Mouse (Mus musculus) hindbrain, embryonic 16.5 days (tissue): ENCODE data around the gene Esp22. TPM values are rescaled to one million over a fixed set of nuclear protein-coding genes. Genes with fewer than 3 reads are reported as not detected.
"Not testable (repeated sequence)": the region's sequence is repeated elsewhere in the genome, so short reads cannot be mapped to it uniquely, and the experiment has no call there.

ENCODE experiments used
- ATAC-seq: fragments of 200-750 bp; cut with Nextera tagmentation; 2 replicates; pipeline ENCODE4 v1.8.0; 2017; ENCODE audit warnings: moderate TSS enrichment, moderate library complexity
- H3K27ac ChIP-seq: fragments of 300-500 bp; sonication (generic); 2 replicates; pipeline ENCODE4 v1.5.1; 2014; ENCODE audit warnings: low read depth, mild to moderate bottlenecking, control low read depth, low read length, moderate library complexity
- H3K27me3 ChIP-seq: fragments of 300-500 bp; sonication (generic); replicated peaks from 2 replicates; pipeline ENCODE4 v1.6.1; 2014; ENCODE audit warnings: low read length; ENCODE audit not compliant: control insufficient read depth, insufficient read depth
- H3K36me3 ChIP-seq: fragments of 300-500 bp; sonication (generic); 2 replicates; pipeline ENCODE4 v1.6.1; 2014; ENCODE audit warnings: mild to moderate bottlenecking, low read length, moderate library complexity, mixed read lengths; ENCODE audit not compliant: control insufficient read depth, insufficient read depth
- H3K4me1 ChIP-seq: fragments of 300-500 bp; sonication (generic); 2 replicates; pipeline ENCODE4 v1.6.1; 2014; ENCODE audit warnings: low read depth, low read length; ENCODE audit not compliant: control insufficient read depth, insufficient read depth
- H3K4me2 ChIP-seq: fragments of 300-500 bp; sonication (generic); 2 replicates; pipeline ENCODE4 v1.6.1; 2014; ENCODE audit warnings: mild to moderate bottlenecking, low read length, control low read depth, moderate library complexity
- H3K4me3 ChIP-seq: fragments of 300-500 bp; sonication (generic); 2 replicates; pipeline ENCODE4 v1.5.1; 2014; ENCODE audit warnings: mild to moderate bottlenecking, low read length, control low read depth, moderate library complexity
- H3K9ac ChIP-seq: fragments of 300-500 bp; sonication (generic); 2 replicates; pipeline ENCODE4 v1.6.1; 2014; ENCODE audit warnings: low read depth, mild to moderate bottlenecking, control low read depth, low read length, moderate library complexity
- H3K9me3 ChIP-seq: fragments of 300-500 bp; sonication (generic); 2 replicates; pipeline ENCODE4 v1.6.1; 2014; ENCODE audit warnings: mild to moderate bottlenecking, low read length, moderate library complexity; ENCODE audit not compliant: control insufficient read depth
- WGBS: fragments of 180-500 bp; shearing (Covaris S2); extraction: QIAGEN DNeasy Blood & Tissue Kit; methylation state at CpG from one replicate; pipeline ENCODE4 v1.1.7; 2014; 5-methylcytosine and 5-hydroxymethylcytosine counted together
- polyA plus RNA-seq: library from polyadenylated mRNA; unstranded; fragments of >200 nt; fragmentation: Nextera tagmentation; extraction: Ambion mirVana; gene quantifications from 2 replicates; pipeline ENCODE4 v1.2.1, GENCODE M21; 2015

The Esp22 gene
- not detected in 2 replicates for polyA plus RNA-seq

- H3K4me3 ChIP-seq, result no peak within 1 kb of the TSS
- H3K4me2 ChIP-seq, result no peak within 1 kb of the TSS
- no peaks in the 10 kb centered on the region for H3K4me1 ChIP-seq
- no peak within 1 kb of the TSS for H3K27ac ChIP-seq
- no peak for ATAC-seq
- no peaks in the 10 kb centered on the region for H3K36me3 ChIP-seq
- H3K9me3 ChIP-seq, result peaks cover 5% of the 10 kb centered on the region
- no peak within 1 kb of the TSS for H3K9ac ChIP-seq
- 95% methylated on average over 1 of the region's 1 CpGs for WGBS
- no peaks in the 10 kb centered on the region for H3K27me3 ChIP-seq
Observed at GRCm38 (mm10) chr17:39095034-39095433, at the start of gene Esp22. Gene Esp22, plus strand, starts transcription at chr17:39095334.

DNA sequence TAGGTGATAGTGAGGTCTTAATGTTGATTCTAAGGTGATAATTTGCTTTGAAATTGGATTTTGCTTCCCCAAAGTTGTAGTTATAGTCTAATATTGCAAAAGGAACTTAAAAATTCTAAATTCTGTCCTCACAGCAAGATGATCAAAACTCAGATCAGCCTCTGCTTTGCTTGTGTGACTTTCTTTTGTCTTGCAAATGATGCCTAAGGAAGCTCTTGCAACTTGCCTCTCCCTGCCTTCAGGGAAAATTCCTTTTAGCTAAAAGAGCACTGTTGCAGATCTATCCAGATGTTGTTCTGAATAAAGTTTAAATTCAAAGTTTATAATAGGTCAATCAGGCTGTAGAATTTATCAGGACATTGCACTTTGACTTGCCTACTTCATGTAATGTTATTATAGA lies 31.5 kb upstream of the Esp22 start:
- no peak overlapping the region for H3K4me3 ChIP-seq
- H3K9ac ChIP-seq, result no peak overlapping the region
- no peak overlapping the region for H3K4me2 ChIP-seq
- H3K4me1 ChIP-seq, result no peaks in the 10 kb centered on the region
- H3K27ac ChIP-seq, result no peak overlapping the region
- H3K36me3 ChIP-seq, result no peaks in the 10 kb centered on the region
- peaks cover 11% of the 10 kb centered on the region; the same call in 1 of the 2 replicates for H3K9me3 ChIP-seq
- no peak for ATAC-seq
- no peaks in the 10 kb centered on the region for H3K27me3 ChIP-seq

DNA sequence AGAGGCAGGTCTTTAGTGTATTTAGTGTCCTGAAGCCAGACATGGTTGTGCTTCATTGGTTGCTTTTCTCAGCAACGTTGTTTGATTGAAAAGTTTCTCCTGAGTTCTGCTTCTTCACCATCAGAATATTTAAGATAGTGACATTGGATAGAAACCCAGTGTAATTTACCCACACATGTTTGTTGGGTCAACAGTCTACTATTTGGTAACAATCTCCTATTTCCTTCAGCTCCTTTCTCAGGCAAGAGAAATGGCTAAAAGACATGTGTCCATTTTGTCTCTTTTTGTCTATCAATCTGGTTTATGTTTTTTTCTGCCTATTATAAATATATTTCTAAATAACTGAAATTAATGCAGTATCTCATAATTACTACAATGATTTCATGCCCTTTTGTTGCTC lies 18.2 kb upstream of the Esp22 start, which contains the start of gene Esp23:
Esp23 (minus strand) TSS at position 101 of the 400 bp plus-strand sequence.
- H3K9me3 ChIP-seq, result peaks cover 4% of the 10 kb centered on the region; the same call in 1 of the 2 replicates
- 52% methylated on average over 1 of the region's 1 CpGs for WGBS
- ATAC-seq, result no peak
- no peaks in the 10 kb centered on the region for H3K4me1 ChIP-seq
- H3K36me3 ChIP-seq, result no peaks in the 10 kb centered on the region
- no peak within 1 kb of the TSS for H3K27ac ChIP-seq
- H3K9ac ChIP-seq, result no peak within 1 kb of the TSS
- H3K4me2 ChIP-seq, result no peak within 1 kb of the TSS
- H3K27me3 ChIP-seq, result no peaks in the 10 kb centered on the region
- H3K4me3 ChIP-seq, result no peak within 1 kb of the TSS

DNA sequence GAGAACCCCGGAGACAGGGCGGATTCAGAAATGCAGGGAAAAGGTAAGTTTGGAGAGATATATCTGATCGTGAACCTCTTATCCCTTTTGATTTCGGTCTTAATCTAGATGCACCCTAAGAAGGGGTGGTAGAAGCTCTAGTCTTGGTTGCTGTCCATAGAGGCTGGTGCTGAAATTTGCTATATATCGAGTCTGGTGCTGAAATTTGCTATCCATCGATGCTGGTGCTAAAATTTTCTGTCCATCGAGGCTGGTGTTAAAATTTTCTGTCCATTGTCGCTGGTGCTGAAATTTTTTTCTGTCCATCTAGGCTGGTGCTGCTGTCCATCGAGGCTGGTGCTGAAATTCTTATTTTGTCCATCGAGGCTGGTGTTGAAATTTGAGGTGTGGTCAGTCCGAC lies 12.0 kb downstream of the Esp22 start:
- WGBS, result 75% methylated on average over 11 of the region's 11 CpGs
- not testable (repeated sequence) for H3K27me3 ChIP-seq, H3K4me1 ChIP-seq, H3K4me2 ChIP-seq, H3K4me3 ChIP-seq, H3K9ac ChIP-seq, H3K27ac ChIP-seq, ATAC-seq, H3K36me3 ChIP-seq
- H3K9me3 ChIP-seq, result peaks cover 17% of the 10 kb centered on the region

GRCm38 (mm10) chr17:39129156-39129555 lies 34.0 kb downstream of the Esp22 start:
- WGBS, result 76% methylated on average over 12 of the region's 12 CpGs
- not testable (repeated sequence) for ATAC-seq

More at GRCm38 (mm10) chr17:39129156-39129555, 34.0 kb downstream of the Esp22 start:
- H3K4me3 ChIP-seq, H3K27ac ChIP-seq, H3K9ac ChIP-seq, H3K4me2 ChIP-seq, H3K36me3 ChIP-seq, H3K4me1 ChIP-seq, H3K27me3 ChIP-seq: not testable (repeated sequence)
- peaks cover 13% of the 10 kb centered on the region for H3K9me3 ChIP-seq

Other genes with a start within 250 kb of the Esp22 start
- not detected in 2 replicates for gene Esp24, start 58.6 kb upstream of the Esp22 start, polyA plus RNA-seq
- not detected in 2 replicates for gene Gm21903, start 52.0 kb upstream of the Esp22 start, polyA plus RNA-seq
- gene Esp23, start 18.3 kb upstream of the Esp22 start, polyA plus RNA-seq, result not detected in 2 replicates